Mouse (Mus musculus) small intestine, adult 2 months (tissue): ENCODE results near the gene Ak2. TPM values are rescaled to one million over a fixed set of nuclear protein-coding genes. Genes with fewer than 3 reads are reported as not detected.

ENCODE experiments used
- H3K27ac ChIP-seq: fragments of 200-500 bp; 2 replicates; pipeline ENCODE4 v1.5.1; 2012; ENCODE audit warnings: low read depth, low read length, control low read depth, inconsistent platforms; ENCODE audit not compliant: insufficient read depth
- H3K27me3 ChIP-seq: fragments of 200-500 bp; 2 replicates; pipeline ENCODE4 v1.6.1; 2012; ENCODE audit warnings: mild to moderate bottlenecking, moderate library complexity, low read length, inconsistent platforms; ENCODE audit not compliant: control insufficient read depth, insufficient read depth
- H3K36me3 ChIP-seq: fragments of 200-500 bp; 2 replicates; pipeline ENCODE4 v1.6.1; 2012; ENCODE audit warnings: mild to moderate bottlenecking, low read length, control low read depth, inconsistent platforms; ENCODE audit not compliant: control insufficient read depth, insufficient read depth
- H3K4me1 ChIP-seq: fragments of 200-500 bp; 2 replicates; pipeline ENCODE4 v1.6.1; 2012; ENCODE audit warnings: low read length, inconsistent platforms, mixed read lengths; ENCODE audit not compliant: control insufficient read depth, insufficient read depth, insufficient read length
- H3K4me3 ChIP-seq: fragments of 200-500 bp; 2 replicates; pipeline ENCODE4 v1.5.1; 2012; ENCODE audit warnings: low read depth, mild to moderate bottlenecking, control low read depth, inconsistent platforms, low read length, moderate library complexity
- CTCF ChIP-seq: fragments of 200-500 bp; IDR thresholded peaks from 2 replicates; pipeline ENCODE4 v1.5.1; 2012; ENCODE audit warnings: low read depth, mild to moderate bottlenecking, control low read depth, inconsistent platforms, low read length, moderate library complexity, mixed read lengths; ENCODE audit not compliant: insufficient replicate concordance, insufficient read length; ENCODE audit errors: extremely low read depth
- POLR2A ChIP-seq: fragments of 200-500 bp; IDR thresholded peaks from 2 replicates; pipeline ENCODE4 v1.6.1; 2012; ENCODE audit warnings: low read depth, mild to moderate bottlenecking, control low read depth, inconsistent platforms, low read length, moderate library complexity
- WGBS: fragments of 180-500 bp; shearing (Covaris S2); methylation state at CpG from one replicate; pipeline ENCODE4 v1.1.7; 2018; 5-methylcytosine and 5-hydroxymethylcytosine counted together
- polyA plus RNA-seq: library from polyadenylated mRNA; depleted of rRNA; stranded (reverse); fragments of >200 nt; gene quantifications from 2 replicates; pipeline ENCODE4 v1.2.3, GENCODE M21; 2012

Gene Ak2
- polyA plus RNA-seq, 1 experiment: 79.2 TPM

GRCm38 (mm10) chr4:129047721-129048421 is 56.1 kb downstream of the Ak2 start:
- H3K4me3 ChIP-seq: no peak overlapping the region

GRCm38 (mm10) chr4:129048501-129049305 is 56.9 kb downstream of the Ak2 start:
- Histone ChIP-seq H3K36me3 (no peaks in the 10 kb centered on the region), H3K27ac (no peak overlapping the region), H3K4me3 (peak overlapping the region; percentile 62), H3K27me3 (peaks cover 29% of the 10 kb centered on the region), H3K4me1 (peaks cover 7% of the 10 kb centered on the region)
- TF ChIP-seq POLR2A (0 out of 2 replicates have a peak, but pooled peaks have one; percentile 13), CTCF (no peak)
- under 1% methylated on average over 52 of the region's 52 CpGs for WGBS

More at GRCm38 (mm10) chr4:129047721-129048421, 56.1 kb downstream of the Ak2 start:
- H3K4me1 ChIP-seq: peaks cover 7% of the 10 kb centered on the region
- no peaks in the 10 kb centered on the region for H3K36me3 ChIP-seq
- WGBS: 15% methylated on average over 15 of the region's 15 CpGs
- H3K27me3 ChIP-seq: peaks cover 29% of the 10 kb centered on the region
- no peak overlapping the region for H3K27ac ChIP-seq
- no peak for TF ChIP-seq CTCF
- TF ChIP-seq POLR2A: no peak

- Histone ChIP-seq H3K4me1 (peaks cover 7% of the 10 kb centered on the region), H3K36me3 (no peaks in the 10 kb centered on the region), H3K27ac (no peak overlapping the region), H3K4me3 (peak overlapping the region; percentile 62), H3K27me3 (peaks cover 29% of the 10 kb centered on the region)
- TF ChIP-seq CTCF (peak; percentile 29; the same call in 1 of the 2 replicates), POLR2A (no peak)
- WGBS: 4% methylated on average over 23 of the region's 23 CpGs
Measured at GRCm38 (mm10) chr4:129049306-129050011, 57.7 kb downstream of the Ak2 start.

GRCm38 (mm10) chr4:129050365-129050764 is 58.6 kb downstream of the Ak2 start:
- 62% methylated on average over 4 of the region's 4 CpGs for WGBS

GRCm38 (mm10) chr4:129050901-129051417 is 59.2 kb downstream of the Ak2 start:
- H3K27ac ChIP-seq: no peak overlapping the region
- TF ChIP-seq POLR2A (no peak), CTCF (no peak)
- peaks cover 29% of the 10 kb centered on the region for H3K27me3 ChIP-seq
- no peak overlapping the region for H3K4me3 ChIP-seq
- no peaks in the 10 kb centered on the region for H3K36me3 ChIP-seq
- peaks cover 7% of the 10 kb centered on the region for H3K4me1 ChIP-seq
- WGBS: 38% methylated on average over 6 of the region's 6 CpGs

More at GRCm38 (mm10) chr4:129050365-129050764, 58.6 kb downstream of the Ak2 start:
- Histone ChIP-seq H3K4me3 (no peak overlapping the region), H3K36me3 (no peaks in the 10 kb centered on the region), H3K4me1 (peaks cover 7% of the 10 kb centered on the region), H3K27ac (no peak overlapping the region), H3K27me3 (peaks cover 29% of the 10 kb centered on the region)
- TF ChIP-seq CTCF (no peak), POLR2A (no peak)

GRCm38 (mm10) chr4:129051461-129052183 is 59.9 kb downstream of the Ak2 start:
- TF ChIP-seq POLR2A (no peak), CTCF (no peak)
- Histone ChIP-seq H3K4me1 (peaks cover 7% of the 10 kb centered on the region), H3K27me3 (peaks cover 29% of the 10 kb centered on the region), H3K4me3 (no peak overlapping the region), H3K27ac (no peak overlapping the region), H3K36me3 (no peaks in the 10 kb centered on the region)
- 40% methylated on average over 11 of the region's 11 CpGs for WGBS
